Mouse (Mus musculus): ENCODE data around the gene Vash1. TPM values are rescaled to one million over a fixed set of nuclear protein-coding genes. Genes with fewer than 3 reads are reported as not detected.

The Vash1 gene
- polyA plus RNA-seq, 1 experiment from 2014 or later: 39.1 TPM

- Histone ChIP-seq H3K27me3 (replicated peaks) (no peaks in the 10 kb centered on the region), H3K9ac (no peak overlapping the region), H3K4me2 (replicated peaks) (no peak overlapping the region), H3K4me3 (no peak overlapping the region), H3K9me3 (no peaks in the 10 kb centered on the region), H3K27ac (no peak overlapping the region), H3K4me1 (peaks cover 23% of the 10 kb centered on the region), H3K36me3 (peaks cover 82% of the 10 kb centered on the region)
- 63% methylated on average over 13 of the region's 13 CpGs for WGBS
- no peak for ATAC-seq (ENCODE audit: low FRiP score, low read depth)
Observed at GRCm38 (mm10) chr12:86686551-86687330, 8.2 kb downstream of the Vash1 start.

GRCm38 (mm10) chr12:86687445-86687955, 9.0 kb downstream of the Vash1 start:
- Histone ChIP-seq H3K4me3 (no peak overlapping the region), H3K9ac (no peak overlapping the region), H3K4me2 (replicated peaks) (no peak overlapping the region), H3K4me1 (peaks cover 16% of the 10 kb centered on the region; the same call in 1 of the 2 replicates), H3K36me3 (peaks cover 85% of the 10 kb centered on the region), H3K27me3 (replicated peaks) (no peaks in the 10 kb centered on the region), H3K27ac (no peak overlapping the region), H3K9me3 (no peaks in the 10 kb centered on the region)
- ATAC-seq (ENCODE audit: low FRiP score, low read depth): no peak
- WGBS: 83% methylated on average over 4 of the region's 4 CpGs

GRCm38 (mm10) chr12:86687971-86688573, 9.6 kb downstream of the Vash1 start:
- Histone ChIP-seq H3K4me3 (no peak overlapping the region), H3K4me2 (replicated peaks) (no peak overlapping the region), H3K4me1 (peaks cover 10% of the 10 kb centered on the region; the same call in 1 of the 2 replicates), H3K36me3 (peaks cover 85% of the 10 kb centered on the region), H3K9me3 (no peaks in the 10 kb centered on the region), H3K27ac (no peak overlapping the region), H3K27me3 (replicated peaks) (no peaks in the 10 kb centered on the region), H3K9ac (no peak overlapping the region)
- 74% methylated on average over 4 of the region's 4 CpGs for WGBS
- no peak for ATAC-seq (ENCODE audit: low FRiP score, low read depth)

- no peak overlapping the region for H3K4me3 ChIP-seq
- no peaks in the 10 kb centered on the region for H3K27me3 ChIP-seq (replicated peaks)
- H3K27ac ChIP-seq: no peak overlapping the region
- peaks cover 86% of the 10 kb centered on the region for H3K36me3 ChIP-seq
- ATAC-seq (ENCODE audit: low FRiP score, low read depth): no peak
- H3K4me1 ChIP-seq: peaks cover 4% of the 10 kb centered on the region; the same call in 1 of the 2 replicates
- H3K9ac ChIP-seq: no peak overlapping the region
- 95% methylated on average over 27 of the region's 27 CpGs for WGBS
- no peak overlapping the region for H3K4me2 ChIP-seq (replicated peaks)
- H3K9me3 ChIP-seq: no peaks in the 10 kb centered on the region
Observed at GRCm38 (mm10) chr12:86688917-86689316, 10.4 kb downstream of the Vash1 start.

GRCm38 (mm10) chr12:86690700-86691485, 12.4 kb downstream of the Vash1 start:
- ATAC-seq (ENCODE audit: low FRiP score, low read depth): no peak
- WGBS: 75% methylated on average over 12 of the region's 12 CpGs
- Histone ChIP-seq H3K4me3 (no peak overlapping the region), H3K27me3 (replicated peaks) (no peaks in the 10 kb centered on the region), H3K9ac (no peak overlapping the region), H3K4me1 (no peaks in the 10 kb centered on the region; the same call in 1 of the 2 replicates), H3K9me3 (no peaks in the 10 kb centered on the region), H3K4me2 (replicated peaks) (no peak overlapping the region), H3K36me3 (peaks cover 89% of the 10 kb centered on the region), H3K27ac (no peak overlapping the region)

GRCm38 (mm10) chr12:86692471-86693356, 14.2 kb downstream of the Vash1 start:
- ATAC-seq (ENCODE audit: low FRiP score, low read depth): no peak
- Histone ChIP-seq H3K4me1 (no peaks in the 10 kb centered on the region; the same call in 1 of the 2 replicates), H3K4me3 (no peak overlapping the region), H3K27me3 (replicated peaks) (no peaks in the 10 kb centered on the region), H3K4me2 (replicated peaks) (no peak overlapping the region), H3K9ac (no peak overlapping the region), H3K9me3 (0 out of 2 replicates have a peak, but pooled peaks cover 6% of the 10 kb centered on the region), H3K36me3 (peaks cover 83% of the 10 kb centered on the region), H3K27ac (no peak overlapping the region)
- 68% methylated on average over 5 of the region's 5 CpGs for WGBS

GRCm38 (mm10) chr12:86693389-86693788, 14.9 kb downstream of the Vash1 start:
- Histone ChIP-seq H3K36me3 (peaks cover 78% of the 10 kb centered on the region), H3K27me3 (replicated peaks) (no peaks in the 10 kb centered on the region), H3K27ac (no peak overlapping the region), H3K4me1 (no peaks in the 10 kb centered on the region; the same call in 1 of the 2 replicates), H3K9ac (no peak overlapping the region), H3K4me2 (replicated peaks) (no peak overlapping the region), H3K4me3 (no peak overlapping the region), H3K9me3 (0 out of 2 replicates have a peak, but pooled peaks cover 6% of the 10 kb centered on the region)
- no peak for ATAC-seq (ENCODE audit: low FRiP score, low read depth)

- ATAC-seq (ENCODE audit: low FRiP score, low read depth): no peak
Observed at GRCm38 (mm10) chr12:86694441-86694840, 15.9 kb downstream of the Vash1 start.

GRCm38 (mm10) chr12:86697996-86698395, 19.5 kb downstream of the Vash1 start:
- no peak for ATAC-seq (ENCODE audit: low FRiP score, low read depth)
- 51% methylated on average over 2 of the region's 2 CpGs for WGBS
- Histone ChIP-seq H3K27ac (no peak overlapping the region), H3K36me3 (peaks cover 36% of the 10 kb centered on the region), H3K4me1 (peaks cover 12% of the 10 kb centered on the region), H3K4me3 (no peak overlapping the region), H3K9ac (no peak overlapping the region), H3K4me2 (replicated peaks) (no peak overlapping the region), H3K9me3 (0 out of 2 replicates have a peak, but pooled peaks cover 6% of the 10 kb centered on the region), H3K27me3 (replicated peaks) (no peaks in the 10 kb centered on the region)

More at GRCm38 (mm10) chr12:86694441-86694840, 15.9 kb downstream of the Vash1 start:
- Histone ChIP-seq H3K4me1 (no peaks in the 10 kb centered on the region; the same call in 1 of the 2 replicates), H3K9ac (no peak overlapping the region), H3K9me3 (0 out of 2 replicates have a peak, but pooled peaks cover 6% of the 10 kb centered on the region), H3K4me3 (no peak overlapping the region), H3K4me2 (replicated peaks) (no peak overlapping the region), H3K36me3 (peaks cover 68% of the 10 kb centered on the region), H3K27ac (no peak overlapping the region), H3K27me3 (replicated peaks) (no peaks in the 10 kb centered on the region)
- WGBS: 88% methylated on average over 1 of the region's 1 CpGs

GRCm38 (mm10) chr12:86698537-86698936, 20.0 kb downstream of the Vash1 start:
- H3K9ac ChIP-seq: no peak overlapping the region
- H3K9me3 ChIP-seq: 0 out of 2 replicates have a peak, but pooled peaks cover 6% of the 10 kb centered on the region
- peaks cover 12% of the 10 kb centered on the region for H3K4me1 ChIP-seq
- no peak for ATAC-seq (ENCODE audit: low FRiP score, low read depth)
- H3K4me2 ChIP-seq (replicated peaks): peak overlapping the region; percentile 23
- H3K27ac ChIP-seq: no peak overlapping the region
- peaks cover 36% of the 10 kb centered on the region for H3K36me3 ChIP-seq
- H3K4me3 ChIP-seq: no peak overlapping the region
- no peaks in the 10 kb centered on the region for H3K27me3 ChIP-seq (replicated peaks)

All from neural tube, embryonic 12.5 days (tissue).